Mouse (Mus musculus): ENCODE measurements at regions not wholly inside any gene's neighbourhood (a gene's known extent, or its start where the extent isn't known, plus 50 kb on each side); places are given as distances from the start of the nearest gene placed in this dataset.

- DNase-seq (ENCODE audit: low spot score in 2 of 2), result no peak
These were observed 590.0 kb downstream of the Iqcm start for GRCm38 (mm10) chr8:76038526-76038925.

GRCm38 (mm10) chr8:76052003-76052402 lies 603.5 kb downstream of the Iqcm start:
- DNase-seq (ENCODE audit: low spot score in 2 of 2), result no peak

GRCm38 (mm10) chr8:76067721-76068120 lies 619.2 kb downstream of the Iqcm start:
- no peak for DNase-seq (ENCODE audit: low spot score in 2 of 2)

GRCm38 (mm10) chr8:76072671-76073351 lies 624.3 kb downstream of the Iqcm start:
- DNase-seq (ENCODE audit: low spot score in 2 of 2), result no peak

- no peak for DNase-seq (ENCODE audit: low spot score in 2 of 2)
These were observed 672.2 kb downstream of the Iqcm start for GRCm38 (mm10) chr8:76120587-76121145.

- peak in 1 of 2 experiments; percentile 3 for DNase-seq (ENCODE audit: low spot score in 2 of 2)
These were observed 679.0 kb downstream of the Iqcm start for GRCm38 (mm10) chr8:76127486-76127885.

GRCm38 (mm10) chr8:76137219-76137618 lies 688.7 kb downstream of the Iqcm start:
- DNase-seq (ENCODE audit: low spot score in 2 of 2), result no peak

GRCm38 (mm10) chr8:76148681-76149080 lies 700.2 kb downstream of the Iqcm start:
- no peak for DNase-seq (ENCODE audit: low spot score in 2 of 2)

GRCm38 (mm10) chr8:76182520-76182919 lies 716.7 kb upstream of the Nr3c2 start:
- DNase-seq (ENCODE audit: low spot score in 2 of 2), result no peak

- no peak for DNase-seq (ENCODE audit: low spot score in 2 of 2)
These were observed 715.4 kb upstream of the Nr3c2 start for GRCm38 (mm10) chr8:76183836-76184235.

GRCm38 (mm10) chr8:76187293-76187692 lies 711.9 kb upstream of the Nr3c2 start:
- no peak for DNase-seq (ENCODE audit: low spot score in 2 of 2)

- no peak for DNase-seq (ENCODE audit: low spot score in 2 of 2)
These were observed 687.4 kb upstream of the Nr3c2 start for GRCm38 (mm10) chr8:76211891-76212290.

- DNase-seq (ENCODE audit: low spot score in 2 of 2), result no peak
These were observed 681.2 kb upstream of the Nr3c2 start for GRCm38 (mm10) chr8:76217819-76218580.

GRCm38 (mm10) chr8:76230847-76231246 lies 668.4 kb upstream of the Nr3c2 start:
- DNase-seq (ENCODE audit: low spot score in 2 of 2), result no peak

GRCm38 (mm10) chr8:76249194-76249593 lies 650.0 kb upstream of the Nr3c2 start:
- no peak for DNase-seq (ENCODE audit: low spot score in 2 of 2)

- no peak for DNase-seq (ENCODE audit: low spot score in 2 of 2)
These were observed 646.9 kb upstream of the Nr3c2 start for GRCm38 (mm10) chr8:76252161-76253010.

All from adrenal gland, postnatal 4 days (tissue).